Mouse (Mus musculus) thymus, adult 2 months (tissue): ENCODE data around the gene 2210408I21Rik.

Source experiments
- CTCF ChIP-seq: fragments of 200-500 bp; IDR thresholded peaks from 2 replicates; pipeline ENCODE4 v1.5.1; 2012; ENCODE audit warnings: mild to moderate bottlenecking, control low read depth, low read length, moderate library complexity, borderline replicate concordance; ENCODE audit not compliant: control insufficient read depth, poor library complexity, insufficient read depth; ENCODE audit errors: extremely low read depth
- POLR2A ChIP-seq: fragments of 200-500 bp; IDR thresholded peaks from 2 replicates; pipeline ENCODE4 v1.6.1; 2012; ENCODE audit warnings: mild to moderate bottlenecking, low read length, control low read depth, moderate library complexity; ENCODE audit not compliant: control insufficient read depth, poor library complexity, insufficient read depth; ENCODE audit errors: extremely low read depth

GRCm38 (mm10) chr13:77221072-77221471 is 85.7 kb downstream of the 2210408I21Rik start:
- TF ChIP-seq CTCF (no peak), POLR2A (no peak)
